Mouse (Mus musculus): ENCODE results near the gene Gpr50. TPM values are rescaled to one million over a fixed set of nuclear protein-coding genes. Genes with fewer than 3 reads are reported as not detected.
A peak's percentile ranks its signal among the peaks of the same experiment; 100 is the strongest.

Gpr50 gene
- 0.78 and 1.1 TPM in 2 replicates for polyA plus RNA-seq (2016; fragmentation: Nextera tagmentation; extraction: Ambion mirVana)

DNA sequence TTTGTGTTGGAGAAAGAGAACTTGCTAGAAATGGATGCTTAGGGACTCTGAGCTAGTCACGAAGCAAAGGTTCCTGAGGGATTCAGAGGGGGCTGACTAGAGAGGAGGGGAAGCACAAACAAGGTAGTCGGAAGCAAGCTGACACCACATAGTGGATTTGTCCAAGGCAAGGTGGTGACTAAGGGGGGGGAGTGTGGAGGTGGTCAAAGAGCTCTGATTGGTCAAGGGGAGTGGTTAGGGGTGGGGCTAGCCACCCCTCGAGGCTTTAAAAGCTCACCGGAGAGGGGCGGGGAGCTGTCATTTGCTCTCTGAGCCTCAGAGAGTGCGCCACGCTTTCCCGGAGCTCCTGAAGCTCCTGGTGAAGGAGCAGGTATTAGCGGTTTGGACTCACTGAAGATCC lies at the start of gene Gpr50:
Gpr50 (plus strand) TSS at position 294 of the 400 bp plus-strand sequence.
- peak within 1 kb of the TSS; percentile 49 for H3K4me3 ChIP-seq
- H3K9me3 ChIP-seq, result peaks cover 7% of the 10 kb centered on the region; the same call in 1 of the 2 replicates
- 0 out of 2 replicates have a peak, but pooled peaks have one; percentile 36 for ATAC-seq (ENCODE audit: low FRiP score, low read depth)
- H3K4me1 ChIP-seq, result no peaks in the 10 kb centered on the region
- no peak within 1 kb of the TSS for H3K27ac ChIP-seq (replicated peaks)
- peaks cover 84% of the 10 kb centered on the region for H3K27me3 ChIP-seq
- peak within 1 kb of the TSS; percentile 62 for H3K4me2 ChIP-seq (replicated peaks)
- WGBS, result 24% methylated on average over 9 of the region's 9 CpGs
- H3K36me3 ChIP-seq, result no peaks in the 10 kb centered on the region
- peak within 1 kb of the TSS; percentile 50 for H3K9ac ChIP-seq (replicated peaks)

DNA sequence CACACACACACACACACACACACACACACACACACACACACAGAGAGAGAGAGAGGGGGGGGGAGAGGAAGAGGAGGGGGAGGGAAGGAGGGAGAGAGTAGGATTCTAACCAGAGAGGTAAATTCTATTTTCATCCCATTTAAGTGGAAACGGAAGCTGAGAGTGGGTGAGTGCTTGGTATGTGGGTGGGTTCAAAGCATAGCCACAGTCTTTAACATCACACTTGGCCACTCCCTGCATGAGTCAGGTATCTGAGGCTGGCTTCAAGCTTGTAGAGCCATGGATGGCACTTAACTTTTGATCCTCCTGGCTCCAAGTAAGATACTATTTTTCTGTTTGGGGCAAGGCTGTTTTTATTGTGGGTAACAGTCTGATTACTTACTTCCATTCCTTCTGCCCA lies 41.2 kb upstream of the Gpr50 start:
- H3K9me3 ChIP-seq, result no peaks in the 10 kb centered on the region
- H3K4me2 ChIP-seq (replicated peaks), result no peak overlapping the region
- H3K27ac ChIP-seq (replicated peaks), result no peak overlapping the region
- 81% methylated on average over 1 of the region's 1 CpGs for WGBS
- H3K4me1 ChIP-seq, result no peaks in the 10 kb centered on the region
- no peak for ATAC-seq (ENCODE audit: low FRiP score, low read depth)
- H3K36me3 ChIP-seq, result no peaks in the 10 kb centered on the region
- no peak overlapping the region for H3K9ac ChIP-seq (replicated peaks)
- no peak overlapping the region for H3K4me3 ChIP-seq
- H3K27me3 ChIP-seq, result no peaks in the 10 kb centered on the region

DNA sequence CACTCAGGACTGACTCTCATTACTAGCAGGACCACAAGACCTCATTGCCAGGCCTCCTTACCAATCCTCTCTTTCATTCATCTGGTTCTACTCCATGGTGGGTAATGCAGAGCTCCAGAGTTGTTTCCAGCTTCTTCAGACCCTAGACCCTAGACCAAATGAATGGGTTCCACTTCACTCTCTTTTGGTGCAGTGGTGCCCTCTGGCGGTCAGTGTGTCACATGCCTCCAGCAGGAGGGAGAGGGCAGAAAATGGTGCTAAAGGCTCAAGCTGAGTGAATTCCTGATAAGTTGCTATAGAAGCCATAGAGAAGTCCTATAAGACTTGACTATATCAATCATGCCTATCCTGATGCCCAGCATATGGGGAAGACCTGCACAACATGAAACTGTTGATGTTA lies 39.6 kb upstream of the Gpr50 start:
- no peaks in the 10 kb centered on the region for H3K4me1 ChIP-seq
- no peak overlapping the region for H3K27ac ChIP-seq (replicated peaks)
- no peaks in the 10 kb centered on the region for H3K9me3 ChIP-seq
- no peak overlapping the region for H3K4me3 ChIP-seq
- no peaks in the 10 kb centered on the region for H3K36me3 ChIP-seq
- H3K9ac ChIP-seq (replicated peaks), result no peak overlapping the region
- H3K4me2 ChIP-seq (replicated peaks), result no peak overlapping the region
- WGBS, result 6% methylated on average over 1 of the region's 1 CpGs
- no peaks in the 10 kb centered on the region for H3K27me3 ChIP-seq
- no peak for ATAC-seq (ENCODE audit: low FRiP score, low read depth)

DNA sequence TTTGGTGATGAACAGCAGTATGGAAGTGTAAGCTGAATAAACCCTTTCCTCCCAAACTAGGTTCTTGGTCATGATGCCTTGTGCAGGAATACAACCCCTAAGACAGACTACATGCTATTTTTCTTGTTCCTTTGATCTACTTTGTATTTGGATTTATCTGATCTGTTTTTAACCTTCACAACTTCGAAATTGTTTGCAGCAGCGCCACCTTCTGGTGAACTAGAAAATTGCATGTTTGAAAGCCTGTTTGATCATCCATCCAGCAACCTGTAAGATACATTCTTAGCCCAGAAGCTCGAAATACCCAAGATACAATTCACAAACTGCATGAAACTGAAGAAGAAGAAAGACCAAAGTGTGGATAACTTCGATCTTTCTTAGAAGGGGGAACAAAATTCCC lies 35.2 kb upstream of the Gpr50 start:
- Histone ChIP-seq H3K9ac (replicated peaks) (no peak overlapping the region), H3K4me3 (no peak overlapping the region), H3K4me2 (replicated peaks) (no peak overlapping the region), H3K27ac (replicated peaks) (no peak overlapping the region), H3K4me1 (no peaks in the 10 kb centered on the region), H3K27me3 (no peaks in the 10 kb centered on the region), H3K9me3 (no peaks in the 10 kb centered on the region), H3K36me3 (no peaks in the 10 kb centered on the region)
- no peak for ATAC-seq (ENCODE audit: low FRiP score, low read depth)
- WGBS, result 17% methylated on average over 4 of the region's 4 CpGs

DNA sequence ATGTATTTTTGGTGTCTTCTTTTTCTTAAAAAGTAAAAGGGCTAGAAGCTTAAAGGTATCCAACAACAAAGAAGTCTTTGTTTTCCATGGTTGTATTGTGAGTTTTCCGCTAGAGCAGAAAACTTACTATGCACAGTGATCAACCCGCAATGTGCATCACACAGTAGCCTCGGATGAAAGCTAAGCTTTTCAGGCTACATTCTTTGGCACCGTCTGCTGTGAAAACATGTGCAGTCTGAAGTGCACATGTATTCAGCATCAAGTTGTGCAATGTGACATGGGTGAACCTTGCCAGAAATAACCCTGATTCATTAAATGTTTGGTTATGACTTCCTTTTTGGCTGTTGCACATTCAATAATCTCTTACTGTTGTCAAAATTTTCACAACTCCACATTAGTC lies 32.8 kb upstream of the Gpr50 start:
- H3K27me3 ChIP-seq, result no peaks in the 10 kb centered on the region
- H3K4me2 ChIP-seq (replicated peaks), result no peak overlapping the region
- H3K27ac ChIP-seq (replicated peaks), result no peak overlapping the region
- H3K4me3 ChIP-seq, result no peak overlapping the region
- no peak for ATAC-seq (ENCODE audit: low FRiP score, low read depth)
- 64% methylated on average over 4 of the region's 4 CpGs for WGBS
- no peaks in the 10 kb centered on the region for H3K4me1 ChIP-seq
- no peak overlapping the region for H3K9ac ChIP-seq (replicated peaks)
- no peaks in the 10 kb centered on the region for H3K36me3 ChIP-seq
- H3K9me3 ChIP-seq, result no peaks in the 10 kb centered on the region

DNA sequence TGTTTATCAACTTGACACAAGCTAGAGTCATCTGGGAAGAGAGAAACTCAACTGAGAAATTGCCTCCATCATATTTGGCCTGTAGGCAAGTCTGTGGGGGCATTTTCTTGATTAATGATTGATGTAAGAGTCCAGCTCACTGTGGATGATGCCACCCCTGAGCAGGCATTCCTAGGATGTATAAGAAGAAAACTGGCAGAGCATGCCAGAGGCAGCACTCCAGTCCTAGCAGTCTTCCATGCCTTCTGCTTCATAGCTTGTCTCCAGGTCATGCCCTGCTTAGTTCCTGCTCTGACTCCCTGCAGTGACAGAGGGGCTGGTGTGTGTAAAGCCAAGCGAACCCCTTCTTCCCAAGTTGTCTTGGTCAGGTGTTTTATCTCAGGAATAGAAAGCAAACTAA lies 32.3 kb upstream of the Gpr50 start:
- Histone ChIP-seq H3K9ac (replicated peaks) (no peak overlapping the region), H3K4me2 (replicated peaks) (no peak overlapping the region), H3K27ac (replicated peaks) (no peak overlapping the region), H3K4me3 (no peak overlapping the region), H3K27me3 (no peaks in the 10 kb centered on the region), H3K9me3 (no peaks in the 10 kb centered on the region), H3K36me3 (no peaks in the 10 kb centered on the region), H3K4me1 (no peaks in the 10 kb centered on the region)
- WGBS, result 43% methylated on average over 1 of the region's 1 CpGs
- no peak for ATAC-seq (ENCODE audit: low FRiP score, low read depth)

DNA sequence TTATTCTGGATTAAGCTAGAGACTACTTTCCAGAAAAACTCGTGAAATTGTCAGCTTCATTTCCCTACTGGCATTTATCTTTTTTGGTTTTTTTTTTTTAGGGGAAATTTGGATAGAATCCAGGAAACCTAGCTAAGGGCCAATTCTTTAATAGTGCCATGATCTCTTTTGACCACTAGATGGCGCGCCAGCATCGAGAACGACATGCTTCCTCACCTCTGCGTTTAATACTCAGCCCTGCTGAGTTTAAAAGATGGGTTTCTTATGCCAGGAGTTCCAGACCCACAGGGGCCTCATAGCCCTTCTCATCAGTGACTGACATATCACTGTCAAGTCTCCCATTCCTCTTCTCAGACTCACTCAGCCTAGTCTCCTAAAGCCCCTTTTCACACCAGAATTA lies 15.5 kb upstream of the Gpr50 start:
- 1% methylated on average over 6 of the region's 6 CpGs for WGBS
- H3K4me2 ChIP-seq (replicated peaks), result no peak overlapping the region
- H3K27ac ChIP-seq (replicated peaks), result no peak overlapping the region
- no peak overlapping the region for H3K9ac ChIP-seq (replicated peaks)
- H3K36me3 ChIP-seq, result no peaks in the 10 kb centered on the region
- no peak for ATAC-seq (ENCODE audit: low FRiP score, low read depth)
- no peaks in the 10 kb centered on the region for H3K4me1 ChIP-seq
- no peaks in the 10 kb centered on the region for H3K27me3 ChIP-seq
- no peaks in the 10 kb centered on the region for H3K9me3 ChIP-seq
- H3K4me3 ChIP-seq, result no peak overlapping the region

DNA sequence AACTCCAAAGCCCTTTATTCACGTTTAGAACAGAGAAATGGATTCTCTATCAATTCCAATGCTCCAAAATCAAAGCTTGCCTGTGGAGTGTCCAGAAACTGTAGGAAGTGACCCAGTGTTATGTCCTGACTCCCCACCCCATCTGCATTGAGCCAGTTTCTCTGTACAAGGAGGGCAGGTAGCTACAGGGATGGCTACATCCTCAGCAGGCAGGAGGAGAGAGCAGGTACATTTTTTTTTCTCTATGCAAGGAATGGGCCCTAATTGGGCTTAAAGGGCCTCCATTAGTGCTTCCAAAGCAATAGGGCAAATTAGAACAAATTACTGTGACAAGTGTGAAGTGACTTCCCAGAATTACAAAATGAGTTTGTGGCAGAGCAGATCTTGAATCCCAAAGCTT lies 15.0 kb upstream of the Gpr50 start:
- 0 out of 2 replicates have a peak, but pooled peaks have one; percentile 38 for ATAC-seq (ENCODE audit: low FRiP score, low read depth)
- Histone ChIP-seq H3K27ac (replicated peaks) (no peak overlapping the region), H3K9me3 (no peaks in the 10 kb centered on the region), H3K4me1 (no peaks in the 10 kb centered on the region), H3K9ac (replicated peaks) (no peak overlapping the region), H3K4me3 (no peak overlapping the region), H3K36me3 (no peaks in the 10 kb centered on the region), H3K4me2 (replicated peaks) (no peak overlapping the region), H3K27me3 (no peaks in the 10 kb centered on the region)
- WGBS, result 12% methylated on average over 1 of the region's 1 CpGs

DNA sequence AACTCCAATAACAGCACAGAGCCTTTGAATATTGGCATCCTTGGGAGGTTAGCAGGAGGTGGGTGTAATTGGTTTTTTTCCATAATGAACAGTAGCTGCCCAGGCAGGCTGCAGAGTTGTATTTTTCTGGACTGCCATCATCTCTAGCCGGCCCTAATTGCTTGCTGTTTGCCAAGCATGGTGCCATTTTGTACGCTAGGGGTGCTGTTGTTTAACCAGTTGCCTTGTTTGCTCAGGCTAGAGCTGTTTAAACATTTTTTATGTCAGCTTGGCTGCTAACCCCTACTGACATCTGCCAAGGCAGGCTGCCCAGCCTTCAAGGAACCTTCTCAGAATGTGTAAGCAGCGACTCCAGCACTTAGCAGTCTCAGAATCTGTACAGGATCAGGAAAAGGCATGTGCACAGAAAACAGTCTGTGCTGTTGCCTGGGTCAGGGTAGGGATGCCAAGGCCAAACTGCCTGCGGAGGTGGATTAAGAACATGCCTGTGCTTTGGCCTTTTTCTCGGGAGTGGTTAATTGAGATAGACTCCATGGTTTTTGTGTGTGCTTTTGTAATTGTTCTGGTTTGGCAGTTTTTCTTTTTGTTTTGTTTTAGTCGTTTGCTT lies 14.5 kb upstream of the Gpr50 start:
- Histone ChIP-seq H3K9me3 (no peaks in the 10 kb centered on the region), H3K4me1 (no peaks in the 10 kb centered on the region), H3K27ac (replicated peaks) (no peak overlapping the region), H3K4me3 (no peak overlapping the region), H3K4me2 (replicated peaks) (no peak overlapping the region), H3K36me3 (no peaks in the 10 kb centered on the region), H3K27me3 (no peaks in the 10 kb centered on the region), H3K9ac (replicated peaks) (no peak overlapping the region)
- ATAC-seq (ENCODE audit: low FRiP score, low read depth), result peak; percentile 49; the same call in 1 of the 2 replicates
- WGBS, result 44% methylated on average over 6 of the region's 6 CpGs

DNA sequence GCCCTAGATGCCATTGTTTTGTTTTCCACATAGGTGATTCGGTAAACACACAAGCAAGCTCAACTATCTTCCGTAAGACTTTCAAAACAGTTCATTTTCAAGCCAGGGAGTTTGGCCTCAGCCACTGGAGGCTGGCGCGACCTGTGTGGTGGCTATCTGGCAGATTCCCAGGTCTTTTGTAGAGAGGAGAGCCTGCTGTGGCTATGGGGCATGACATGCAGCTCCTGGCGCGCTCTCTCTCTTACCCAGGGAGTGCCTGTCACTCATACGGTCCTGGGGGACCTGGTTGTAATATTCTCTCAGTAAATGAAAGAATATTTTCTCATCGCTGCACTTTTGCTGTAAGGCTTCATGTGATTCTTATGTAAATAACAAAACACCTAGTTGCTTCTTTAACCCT lies 13.5 kb upstream of the Gpr50 start:
- no peak overlapping the region for H3K27ac ChIP-seq (replicated peaks)
- no peak overlapping the region for H3K4me3 ChIP-seq
- H3K9me3 ChIP-seq, result no peaks in the 10 kb centered on the region
- no peaks in the 10 kb centered on the region for H3K27me3 ChIP-seq
- no peak overlapping the region for H3K9ac ChIP-seq (replicated peaks)
- H3K4me2 ChIP-seq (replicated peaks), result no peak overlapping the region
- 0 out of 2 replicates have a peak, but pooled peaks have one; percentile 49 for ATAC-seq (ENCODE audit: low FRiP score, low read depth)
- WGBS, result 30% methylated on average over 8 of the region's 8 CpGs
- H3K4me1 ChIP-seq, result no peaks in the 10 kb centered on the region
- H3K36me3 ChIP-seq, result no peaks in the 10 kb centered on the region

DNA sequence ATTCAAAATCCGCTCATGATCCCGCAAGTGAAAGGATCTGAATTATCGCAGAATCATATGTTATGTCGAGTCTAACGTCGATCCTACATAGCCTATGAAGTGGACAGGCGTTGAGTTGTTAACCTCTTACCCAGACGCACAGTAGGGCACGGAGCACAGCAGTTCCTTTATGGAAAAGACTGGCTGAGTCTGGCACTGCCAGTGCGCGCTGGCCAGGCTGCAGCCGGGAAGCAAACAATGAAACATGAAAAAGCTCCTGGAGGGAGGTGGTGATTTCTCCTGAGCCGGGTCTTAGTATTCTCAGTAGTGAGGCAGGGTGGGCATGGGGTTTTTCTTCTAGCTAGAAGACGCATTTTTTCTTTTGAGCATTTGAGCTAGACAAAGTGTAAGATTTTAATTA lies 1.7 kb upstream of the Gpr50 start:
- no peak overlapping the region for H3K9ac ChIP-seq (replicated peaks)
- H3K4me3 ChIP-seq, result peak overlapping the region; percentile 18; the same call in 1 of the 2 replicates
- H3K4me1 ChIP-seq, result no peaks in the 10 kb centered on the region
- H3K4me2 ChIP-seq (replicated peaks), result peak overlapping the region; percentile 41
- no peak overlapping the region for H3K27ac ChIP-seq (replicated peaks)
- H3K36me3 ChIP-seq, result no peaks in the 10 kb centered on the region
- peaks cover 70% of the 10 kb centered on the region for H3K27me3 ChIP-seq
- ATAC-seq (ENCODE audit: low FRiP score, low read depth), result no peak
- peaks cover 7% of the 10 kb centered on the region; the same call in 1 of the 2 replicates for H3K9me3 ChIP-seq
- whole genome bisulfite sequencing, result 29% methylated on average over 14 of the region's 14 CpGs

DNA sequence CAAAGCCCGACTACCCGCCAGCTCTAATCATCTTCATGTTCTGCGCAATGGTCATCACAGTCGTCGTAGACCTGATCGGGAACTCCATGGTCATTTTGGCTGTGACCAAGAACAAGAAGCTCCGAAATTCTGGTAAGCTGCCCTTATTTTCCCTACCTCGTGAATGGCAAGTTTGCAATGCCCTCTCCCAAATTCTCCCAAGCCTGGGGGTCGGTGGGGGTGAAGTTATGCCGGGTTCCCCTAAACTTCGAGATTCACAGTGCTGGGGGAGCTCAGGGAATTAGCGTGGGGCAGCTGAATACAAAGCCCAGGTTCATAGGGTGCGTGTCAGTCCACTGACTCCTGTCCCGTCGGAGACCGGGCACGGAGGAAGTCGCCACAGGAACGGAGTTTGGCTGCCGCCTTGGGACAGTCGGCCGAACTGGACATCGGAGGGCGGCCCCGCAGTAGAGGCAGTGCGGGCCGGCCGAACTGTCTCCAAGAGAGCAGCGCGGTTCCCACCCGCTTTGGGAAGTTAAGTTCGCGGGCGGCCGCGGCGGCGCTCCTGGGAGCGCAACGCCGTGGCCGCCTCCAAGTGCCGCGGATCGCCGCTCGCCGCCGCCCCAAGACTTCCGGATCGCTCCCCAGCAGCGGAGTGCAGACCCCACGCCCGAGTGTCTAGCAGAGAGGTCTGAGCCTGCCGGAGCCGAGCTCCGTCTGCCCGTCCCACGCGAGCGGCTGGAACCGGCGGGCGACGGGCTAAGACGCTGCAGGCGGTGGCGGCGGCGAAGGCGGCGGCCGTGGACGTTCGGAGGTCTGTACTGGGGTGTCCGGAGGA lies 612 bp downstream of the Gpr50 start:
- ATAC-seq (ENCODE audit: low FRiP score, low read depth), result peak; percentile 50; the same call in 1 of the 2 replicates
- H3K4me1 ChIP-seq, result no peaks in the 10 kb centered on the region
- peak overlapping the region; percentile 49 for H3K4me3 ChIP-seq
- H3K9me3 ChIP-seq, result peaks cover 7% of the 10 kb centered on the region; the same call in 1 of the 2 replicates
- H3K4me2 ChIP-seq (replicated peaks), result peak overlapping the region; percentile 62
- H3K36me3 ChIP-seq, result no peaks in the 10 kb centered on the region
- no peak overlapping the region for H3K27ac ChIP-seq (replicated peaks)
- H3K9ac ChIP-seq (replicated peaks), result peak overlapping the region; percentile 50
- H3K27me3 ChIP-seq, result peaks cover 85% of the 10 kb centered on the region
- WGBS, result 15% methylated on average over 75 of the region's 76 CpGs

Measured in midbrain, embryonic 12.5 days (tissue).